Mouse (Mus musculus) left cerebral cortex, adult 18-20 months (tissue): ENCODE measurements around the gene Slc6a1. TPM values are rescaled to one million over a fixed set of nuclear protein-coding genes. Genes with fewer than 3 reads are reported as not detected.

ENCODE experiments used
- DNase-seq, 2 experiments: peaks; one replicate each; pipeline ENCODE4 v3.0.0; 2021 to 2022; ENCODE audit warnings: low spot score in 2 of 2, mixed read lengths in 1 of 2
- long read RNA-seq, 2 experiments: library from polyadenylated mRNA; stranded (forward); transcript quantifications; one replicate each; pipeline ENCODE4 v2.0.0; 2021
- total RNA-seq, 2 experiments: library from RNA; stranded (reverse); gene quantifications; 2 replicates each; pipeline ENCODE4 v1.2.3; 2021

Slc6a1 gene
- 100 to 1,000 TPM; 288 to 289 TPM for total RNA-seq
- long read RNA-seq, experiment 1, full-length matches to known transcripts, result 332 of 457 reads
- long read RNA-seq, experiment 1, partial matches to known transcripts, result 111 of 457 reads
- long read RNA-seq, experiment 1, other reads (novel, unspliced or antisense), result 14 of 457 reads
- long read RNA-seq, experiment 2, full-length matches to known transcripts, result 133 of 245 reads
- long read RNA-seq, experiment 2, partial matches to known transcripts, result 104 of 245 reads
- long read RNA-seq, experiment 2, other reads (novel, unspliced or antisense), result 8 of 245 reads

DNA sequence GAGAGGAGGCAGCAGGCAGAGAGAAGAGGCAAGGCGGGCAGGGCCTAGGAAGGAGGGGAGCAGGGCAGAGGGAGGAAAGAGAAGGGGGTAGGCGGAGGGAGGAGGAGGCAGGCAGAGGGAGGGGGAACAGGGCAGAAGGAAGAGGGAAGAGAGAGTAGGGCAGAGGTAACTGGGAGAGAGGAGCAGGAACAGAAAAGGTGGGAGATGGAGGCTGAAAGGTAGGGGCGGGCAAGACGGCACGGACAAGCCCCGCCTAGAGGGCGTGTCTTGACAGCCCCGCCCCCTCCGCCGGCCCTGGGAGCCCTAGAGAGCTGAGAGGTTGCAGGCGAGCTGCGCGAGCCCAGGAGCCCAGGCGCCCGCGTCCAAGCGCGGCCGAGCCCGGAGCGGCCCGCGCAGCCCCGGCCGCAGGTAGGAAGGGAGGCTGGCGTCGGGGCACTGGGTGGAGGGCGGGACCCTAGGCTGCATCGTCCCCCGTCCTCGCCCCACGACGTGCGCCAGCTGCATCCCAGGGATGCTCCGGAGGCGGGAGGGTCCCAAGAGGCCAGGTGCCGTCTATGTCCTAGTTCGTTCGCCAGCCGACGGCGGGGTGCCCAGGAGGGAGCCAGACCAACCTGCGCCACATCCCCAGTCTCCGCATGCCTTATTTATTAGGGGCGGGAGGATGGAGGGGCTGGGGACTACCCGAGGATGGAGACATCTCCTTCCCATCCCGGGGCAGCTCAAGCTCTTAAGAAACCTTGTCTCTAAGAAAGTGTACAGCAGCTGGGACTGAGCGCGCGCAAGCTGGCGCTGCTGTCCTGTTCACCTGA, at the start of gene Slc6a1:
Gene Slc6a1, plus strand, starts transcription at position 167 of the 809 bp plus-strand sequence.
- DNase-seq, result peak; percentile 59 to 63

DNA sequence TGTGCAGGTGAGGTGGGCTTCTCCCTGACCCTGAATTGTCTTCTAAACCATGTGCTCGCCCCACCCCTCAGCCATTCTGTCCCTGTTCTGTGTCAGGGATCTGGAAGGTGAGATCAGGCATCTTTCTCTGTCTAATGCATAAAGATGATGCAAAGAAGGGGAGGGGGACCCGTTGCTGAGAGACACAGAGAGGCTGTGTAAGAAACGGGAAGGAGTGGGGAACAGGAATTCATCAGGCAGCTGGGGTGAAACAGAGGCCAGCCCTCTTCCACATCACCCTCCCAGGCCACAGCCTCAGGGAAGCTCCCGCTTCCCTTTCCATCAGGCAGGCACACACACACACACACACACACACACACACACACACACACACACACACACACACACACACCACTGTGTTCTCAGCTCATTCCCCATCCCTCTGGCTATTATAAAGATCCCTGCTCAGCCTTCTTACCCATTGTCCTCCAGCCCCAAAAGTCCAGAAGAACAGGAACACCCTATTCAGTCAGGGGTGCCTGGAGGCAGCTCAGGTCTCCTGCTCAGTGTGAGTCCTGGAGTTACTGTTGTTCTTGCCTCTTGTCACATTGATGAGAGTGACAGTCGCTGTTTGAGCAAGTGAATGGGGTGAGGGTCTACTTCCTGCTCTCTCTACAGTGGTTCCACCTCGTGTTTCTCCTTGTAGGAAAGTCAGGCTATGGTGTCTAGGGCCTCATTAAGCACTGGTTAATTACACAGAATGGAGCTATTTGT, 43.4 kb upstream of the Slc6a1 start:
- no peak for DNase-seq

DNA sequence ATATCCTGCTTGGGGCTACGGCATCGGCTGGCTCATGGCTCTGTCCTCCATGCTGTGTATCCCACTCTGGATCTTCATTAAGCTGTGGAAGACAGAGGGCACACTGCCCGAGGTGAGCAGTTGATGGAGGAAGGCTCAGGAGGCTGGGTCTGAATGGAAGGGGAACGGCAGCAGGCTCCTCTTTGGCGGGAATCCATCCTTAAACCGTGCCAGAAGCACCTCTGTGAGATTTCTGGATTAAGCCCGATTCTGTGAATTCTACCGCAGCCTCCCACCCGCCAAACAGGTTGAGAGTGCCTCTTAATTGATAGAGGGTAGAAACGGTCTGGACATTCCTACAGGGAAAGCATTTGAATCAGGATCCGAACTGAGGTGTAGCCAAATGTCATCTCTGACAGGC, 36.8 kb upstream of the Slc6a1 start:
- DNase-seq, result no peak

DNA sequence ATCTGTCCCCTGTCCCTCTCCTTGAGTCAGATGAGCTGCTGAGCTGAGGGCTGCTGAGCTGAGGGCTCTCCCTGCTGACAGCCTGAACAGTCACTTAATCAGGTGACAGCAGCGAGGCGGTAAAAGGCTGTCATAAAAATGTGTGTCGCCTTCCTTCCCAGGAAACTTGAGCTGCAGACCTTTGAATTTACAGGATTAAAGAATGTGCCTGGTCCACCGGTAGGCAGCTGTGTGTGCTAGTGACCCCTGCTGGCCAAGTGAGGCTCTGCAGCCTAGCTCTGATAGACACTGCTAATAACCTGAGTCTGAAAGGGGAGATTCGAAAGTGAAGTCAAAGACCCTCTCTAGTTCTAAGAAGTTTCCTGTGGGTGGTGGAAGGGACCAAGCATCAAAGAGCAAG, 32.1 kb upstream of the Slc6a1 start:
- peak; percentile 74 to 82 for DNase-seq

DNA sequence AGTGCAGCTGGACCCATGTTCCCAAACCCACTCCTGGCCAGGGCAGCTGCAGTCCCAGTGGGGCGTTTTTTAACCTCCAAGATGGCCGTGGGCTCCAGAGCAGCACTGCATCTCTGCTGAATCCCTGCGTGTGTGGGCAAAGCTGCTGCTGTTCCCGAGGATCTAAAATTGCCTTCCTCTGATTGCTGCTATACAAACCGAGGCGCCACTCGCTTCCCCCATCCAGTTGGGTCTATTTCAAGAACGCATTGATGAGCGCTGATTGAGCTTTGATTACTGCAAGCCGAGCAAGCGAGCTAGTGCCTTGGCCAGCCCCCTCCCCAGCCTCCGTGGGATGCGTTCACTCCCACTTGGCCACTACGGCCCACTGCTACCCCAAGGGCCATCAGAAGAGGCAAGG, 27.5 kb upstream of the Slc6a1 start:
- DNase-seq, result peak; percentile 28 to 52

DNA sequence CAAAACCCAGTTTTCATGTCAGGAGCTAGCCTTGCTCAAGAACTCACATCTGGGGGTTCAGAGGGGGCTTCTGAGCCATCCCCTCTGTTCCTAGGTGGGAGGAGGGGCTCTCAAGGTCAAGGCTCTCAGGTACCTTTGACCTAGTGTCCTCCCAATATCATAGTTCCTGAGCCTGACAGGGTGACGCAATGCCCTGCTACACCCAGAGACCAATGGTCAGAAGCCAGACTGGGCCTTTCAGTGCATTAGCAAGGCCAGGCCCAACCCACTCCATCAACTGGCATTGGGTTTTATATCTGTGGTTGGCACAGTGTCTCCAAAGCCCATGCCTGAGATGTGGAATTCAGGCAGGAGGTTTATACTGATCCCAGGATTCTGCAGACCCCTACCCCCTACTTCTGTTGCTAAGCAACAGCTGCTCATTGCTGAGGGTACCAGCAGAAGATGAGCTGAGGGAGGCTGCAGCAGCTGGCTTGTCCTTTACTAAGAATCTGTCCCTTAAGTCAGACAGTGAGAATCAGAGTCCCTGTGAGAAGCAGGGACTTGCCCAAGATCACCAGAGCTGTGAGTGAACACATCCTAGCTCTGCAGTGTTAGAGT, 24.6 kb upstream of the Slc6a1 start:
- no peak for DNase-seq

DNA sequence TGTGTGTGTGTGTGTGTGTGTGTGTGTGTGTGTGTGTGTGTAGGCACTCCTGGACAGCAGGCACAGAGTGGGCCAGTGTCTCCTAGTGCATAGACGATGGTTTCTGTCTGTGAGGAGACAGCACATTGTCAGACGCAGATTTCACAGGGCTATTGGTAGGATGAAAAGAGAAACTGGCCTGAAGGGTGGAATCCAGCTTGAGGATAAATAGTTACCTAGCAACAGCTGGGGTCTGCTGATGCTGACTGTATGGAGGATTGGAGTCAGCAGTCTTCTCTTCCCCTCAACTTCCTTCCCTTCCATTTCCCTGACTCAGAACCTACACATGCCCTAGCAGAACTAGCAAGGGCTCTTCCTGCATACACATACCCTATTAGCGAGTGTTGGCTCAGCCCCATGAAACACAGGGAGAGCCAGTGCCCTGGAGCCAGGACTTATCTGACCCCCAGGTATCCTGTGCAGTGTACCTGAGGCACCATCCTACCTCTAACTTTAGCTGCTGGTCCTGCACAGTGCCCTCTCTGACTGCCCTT, 23.7 kb upstream of the Slc6a1 start:
- no peak for DNase-seq

DNA sequence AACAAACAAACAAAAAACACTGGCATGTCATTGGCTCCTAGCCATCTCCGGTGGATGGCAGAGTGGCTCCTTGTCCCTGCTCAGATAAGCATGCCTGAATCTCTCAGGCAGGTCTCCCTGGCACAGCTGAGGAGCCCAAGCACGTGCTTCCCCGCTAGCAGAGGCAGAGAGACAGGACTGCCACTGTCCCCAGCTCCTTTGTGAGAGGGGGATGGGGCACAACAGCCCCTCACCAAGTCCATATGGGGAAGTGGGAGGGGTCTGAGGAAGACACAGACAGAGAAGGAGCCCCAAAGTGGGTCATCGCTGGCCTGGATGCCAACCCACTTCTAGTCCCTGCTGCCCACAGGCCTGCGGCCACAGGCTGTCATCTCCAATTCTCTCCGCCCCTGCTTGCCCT, 20.8 kb upstream of the Slc6a1 start:
- no peak for DNase-seq

DNA sequence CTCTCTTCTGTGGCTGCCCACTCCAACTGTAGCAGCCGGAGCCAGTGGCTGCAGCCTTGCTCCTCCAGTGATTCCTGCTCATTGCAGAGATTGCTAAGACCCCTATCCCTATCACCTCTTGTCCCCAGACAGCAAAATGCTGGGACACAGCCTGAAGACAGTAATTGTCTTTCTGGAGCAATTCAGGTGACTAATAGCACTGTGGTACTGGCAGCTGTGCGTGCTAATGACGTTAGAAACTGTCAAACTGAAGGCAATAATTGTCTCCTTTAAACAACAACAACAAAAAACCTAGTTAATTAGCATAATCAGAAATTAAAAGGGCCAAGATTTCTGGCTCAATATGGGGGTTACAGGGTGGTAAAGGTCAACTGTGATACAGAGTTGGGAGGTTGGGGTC, 18.4 kb upstream of the Slc6a1 start:
- no peak for DNase-seq

DNA sequence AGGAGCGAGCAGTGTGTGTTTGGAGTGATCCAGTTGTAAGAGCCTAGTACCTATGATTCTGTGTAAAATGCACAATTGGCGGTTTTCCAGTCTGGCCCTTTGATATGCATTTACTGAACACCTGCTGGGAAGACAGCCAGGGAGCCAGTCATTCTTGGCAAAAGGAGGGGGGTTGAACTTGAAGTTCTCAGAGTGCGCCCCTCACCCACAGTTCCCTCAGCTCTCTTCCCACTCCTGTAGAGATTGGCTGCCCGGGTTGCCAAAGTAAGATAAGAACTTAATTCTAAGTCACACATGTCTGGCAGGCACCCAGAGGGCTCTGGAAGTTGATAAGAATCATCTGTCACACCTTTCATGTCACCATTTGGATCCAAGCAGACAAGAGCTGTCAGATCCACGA, 18.0 kb upstream of the Slc6a1 start:
- no peak for DNase-seq

DNA sequence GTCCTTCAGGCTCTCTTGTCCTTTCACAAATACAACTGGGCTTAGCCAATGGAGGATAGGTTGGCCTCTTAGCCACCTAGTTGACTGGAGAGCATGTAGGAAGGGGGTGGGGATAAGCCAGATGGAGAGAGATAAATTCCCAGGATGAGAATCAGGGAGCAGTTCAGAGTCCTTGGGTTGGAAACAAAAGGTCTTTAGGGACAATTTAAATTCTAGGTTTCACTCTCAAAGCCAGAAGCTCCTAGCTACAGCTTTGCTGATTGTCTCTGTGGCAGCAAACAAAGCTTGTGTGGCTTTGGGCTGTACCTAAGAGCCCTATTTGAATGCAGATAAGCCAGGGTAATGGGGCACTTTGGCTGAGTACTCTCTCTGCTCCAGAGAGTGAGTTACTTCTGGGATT, 16.2 kb upstream of the Slc6a1 start:
- DNase-seq, result no peak

DNA sequence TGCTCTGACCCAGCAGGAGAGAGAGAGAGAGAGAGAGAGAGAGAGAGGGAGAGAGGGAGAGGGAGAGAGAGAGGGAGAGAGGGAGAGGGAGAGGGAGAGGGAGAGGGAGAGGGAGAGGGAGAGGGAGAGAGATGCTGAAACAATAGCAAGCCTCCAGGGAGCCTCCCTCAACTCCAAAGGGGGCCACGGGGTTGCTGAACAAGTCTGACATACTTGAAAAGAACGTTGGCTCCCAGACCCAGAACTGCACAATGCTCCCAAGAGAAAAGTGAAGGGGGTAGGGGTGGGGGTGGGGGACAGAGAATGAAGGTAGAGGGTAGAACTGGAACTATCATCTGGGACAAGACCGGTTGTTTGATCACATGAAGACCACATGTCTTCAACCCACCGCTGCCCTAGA, 14.5 kb upstream of the Slc6a1 start:
- no peak for DNase-seq

DNA sequence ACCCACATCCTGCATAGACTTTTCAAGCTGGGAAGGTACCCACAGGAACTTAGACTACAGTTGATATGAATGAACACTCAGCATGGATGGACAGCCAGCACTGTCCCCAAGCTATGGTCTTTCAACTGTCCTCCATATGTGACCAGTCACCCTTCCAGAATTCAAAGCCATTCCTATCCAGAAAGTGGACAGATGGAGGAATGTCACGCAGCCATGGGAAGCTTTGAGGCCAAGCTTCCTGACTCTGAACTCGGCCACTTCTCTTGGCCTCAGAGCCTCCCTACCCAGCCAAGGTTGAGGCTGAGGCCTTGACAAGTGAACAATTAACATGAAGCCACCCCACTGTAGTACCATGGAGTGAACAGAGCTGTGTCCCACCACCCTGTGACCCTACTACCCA, 12.8 kb upstream of the Slc6a1 start:
- no peak for DNase-seq

DNA sequence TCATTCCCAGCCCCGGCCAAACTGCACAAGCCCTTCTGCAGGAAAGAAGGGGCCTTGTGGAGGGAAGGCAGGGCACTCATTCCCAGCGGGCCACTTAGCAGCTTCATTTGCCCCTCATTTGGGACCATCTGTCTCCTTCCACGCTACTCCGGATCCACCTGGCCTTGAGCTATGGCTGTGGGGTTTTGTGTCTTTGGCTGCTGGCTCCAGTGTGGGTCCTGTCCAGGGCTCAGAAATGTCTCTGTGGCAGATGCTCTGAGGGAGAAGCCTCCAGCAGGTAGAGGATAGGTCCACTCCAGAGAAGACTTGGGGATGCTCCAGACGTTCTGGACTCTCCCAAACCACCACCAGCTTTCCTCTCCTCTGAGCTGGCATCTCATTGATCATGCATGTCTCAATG, 11.6 kb upstream of the Slc6a1 start:
- no peak for DNase-seq

DNA sequence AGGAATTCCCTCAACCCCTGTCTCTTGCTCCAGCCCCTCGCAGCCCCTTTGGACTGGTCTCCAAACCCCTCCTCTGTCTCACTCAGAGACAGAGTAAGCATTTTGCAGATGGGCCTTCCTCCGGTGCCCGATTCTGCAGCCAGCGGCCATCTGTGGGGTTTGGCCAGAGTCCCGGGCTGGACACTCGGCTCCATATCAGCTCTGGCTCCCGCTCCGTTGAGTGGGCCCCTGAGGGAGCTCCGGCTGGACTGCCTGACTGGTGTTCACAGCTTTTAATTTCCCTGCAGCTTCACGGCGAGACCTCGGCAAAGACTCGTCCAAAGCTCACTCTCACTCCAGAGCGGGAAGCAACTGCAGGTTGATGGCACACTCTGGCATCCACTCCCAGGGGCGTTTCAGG, 10.2 kb upstream of the Slc6a1 start:
- peak; percentile 35 to 50 for DNase-seq

DNA sequence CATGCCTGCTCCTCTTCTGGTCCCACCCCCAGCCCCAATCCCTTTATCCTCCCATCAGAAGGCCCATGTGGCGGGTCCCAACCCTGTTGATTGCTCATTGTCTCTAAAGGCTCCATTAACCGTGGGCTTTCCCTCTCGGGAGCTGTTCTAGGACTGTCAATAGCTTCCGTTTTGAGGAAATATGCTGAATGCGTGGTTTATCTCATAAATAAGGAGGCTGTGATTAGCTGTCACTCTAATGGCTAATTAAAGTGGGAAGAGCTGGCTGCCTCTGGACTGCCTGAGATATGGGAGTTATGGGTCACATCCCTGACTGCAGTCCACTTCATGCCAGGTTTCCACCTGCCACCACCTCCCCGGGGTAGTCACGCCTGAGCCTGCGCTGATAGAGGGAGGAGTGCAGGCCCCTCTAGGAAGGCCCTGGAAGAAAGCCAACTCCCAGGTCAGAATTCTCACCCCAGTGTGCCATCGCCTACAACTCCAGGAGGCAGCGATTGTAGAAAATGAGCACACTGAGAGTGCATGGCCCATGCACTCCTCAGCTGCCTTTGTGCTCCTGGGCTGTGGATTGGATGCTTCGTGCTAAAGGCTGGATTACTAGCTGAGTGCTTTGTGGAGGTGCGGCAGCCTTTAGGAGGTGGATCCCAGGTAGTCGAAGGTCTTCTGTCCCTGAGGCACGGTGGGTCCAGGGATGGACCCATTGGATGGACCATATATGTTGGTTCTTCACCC, 8.3 kb upstream of the Slc6a1 start:
- DNase-seq, result no peak

DNA sequence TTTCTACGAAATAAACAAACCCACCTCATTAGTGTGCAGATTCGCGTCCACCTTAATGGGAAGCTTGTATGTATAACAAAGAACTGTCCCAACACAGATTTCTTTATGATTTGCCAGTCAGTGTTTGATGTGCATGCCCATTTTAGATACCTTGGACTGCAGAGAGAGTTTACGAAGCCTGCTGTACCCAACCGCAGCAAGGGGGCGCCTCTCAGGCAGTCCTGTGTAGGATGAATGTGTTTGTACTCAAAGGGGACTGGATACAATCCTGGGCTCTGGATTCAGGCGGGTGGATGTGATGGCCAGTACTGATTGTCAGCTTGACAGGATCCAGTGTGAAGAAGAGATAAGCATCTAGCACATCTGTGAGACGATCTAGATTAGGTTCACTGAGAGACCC, 6.6 kb upstream of the Slc6a1 start:
- DNase-seq, result no peak

DNA sequence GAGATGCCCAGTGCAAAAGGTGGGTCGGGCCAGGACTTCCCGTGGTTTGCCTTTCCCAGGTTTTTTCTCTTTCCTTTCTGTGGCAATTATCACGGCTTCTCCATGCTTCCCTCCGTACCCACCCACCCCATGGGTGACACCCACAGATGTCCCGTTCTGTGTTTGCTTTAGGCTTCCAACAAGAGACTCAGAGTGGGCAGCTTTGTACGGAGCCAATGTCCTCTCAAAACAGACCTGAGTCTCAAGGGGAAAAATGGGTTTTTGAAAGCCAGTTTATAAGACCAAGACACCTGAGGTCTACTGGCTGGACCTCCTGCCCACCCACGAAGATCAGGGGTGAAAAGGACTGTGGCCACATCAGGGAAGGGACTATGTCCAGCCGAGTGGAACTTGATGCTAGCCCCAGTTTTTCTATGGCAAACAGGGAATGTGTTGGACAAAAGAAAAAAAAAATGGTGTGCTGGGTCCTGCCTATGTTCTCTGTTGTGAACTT, 889 bp downstream of the Slc6a1 start:
- no peak for DNase-seq

DNA sequence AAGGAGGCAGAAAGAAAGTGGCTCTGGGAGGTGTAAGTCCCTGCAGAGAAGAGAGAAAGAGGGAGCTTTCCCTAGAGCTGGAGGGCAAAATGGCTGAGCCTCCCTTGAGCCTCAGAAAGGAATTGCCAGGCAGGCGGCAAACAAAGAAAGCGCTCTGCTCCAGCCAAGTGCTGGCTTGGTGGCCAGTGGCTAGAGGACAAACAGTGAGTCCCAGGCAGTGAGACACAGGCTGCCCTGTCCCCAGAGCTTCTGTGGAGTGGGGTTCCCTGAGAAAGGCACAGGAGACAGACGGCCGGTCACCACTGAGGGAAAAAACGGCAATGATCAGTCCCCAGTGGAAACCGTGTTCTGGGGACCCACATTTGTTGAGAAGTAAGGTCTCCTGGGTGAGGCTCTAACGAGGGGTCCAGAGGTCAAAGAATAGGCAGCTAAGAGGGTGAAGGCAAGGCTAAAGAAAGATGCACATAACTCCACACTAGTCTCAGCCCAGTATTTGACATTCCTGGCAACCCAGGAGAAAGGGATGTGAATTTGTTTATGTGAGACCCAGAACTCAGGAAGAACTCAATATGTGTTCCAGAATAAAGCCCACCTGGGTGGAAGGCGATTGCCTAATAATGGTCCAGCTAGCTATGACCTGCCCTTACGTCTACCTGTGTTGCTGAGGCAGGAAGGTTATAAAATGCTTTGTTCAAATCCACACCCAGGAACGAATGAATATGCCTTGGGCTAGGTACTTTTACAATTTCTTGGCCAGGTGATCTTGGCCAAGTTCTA, 1.7 kb downstream of the Slc6a1 start:
- peak; percentile 51 to 54 for DNase-seq

DNA sequence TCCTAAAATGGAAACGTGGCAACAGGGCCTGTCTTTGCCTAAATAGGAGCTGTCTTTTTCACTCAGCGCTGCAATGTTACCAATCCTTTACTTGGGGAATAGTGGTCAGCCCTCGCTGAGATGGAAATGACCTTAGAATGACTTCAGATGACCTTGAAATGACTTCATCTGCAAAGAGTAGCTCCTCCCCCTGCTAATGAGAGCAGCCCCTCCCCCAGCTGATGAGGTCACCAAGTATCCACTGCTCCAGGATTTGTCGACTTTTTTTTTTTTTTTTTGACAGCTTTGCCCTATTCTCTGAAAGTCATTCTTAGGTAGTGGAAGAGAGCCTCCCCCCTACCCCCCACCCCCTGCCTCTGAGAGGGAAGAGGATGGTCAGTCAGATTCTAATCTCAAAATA, 3.0 kb downstream of the Slc6a1 start:
- DNase-seq, result no peak
